Mouse (Mus musculus) liver, embryonic 12.5 days (tissue): Measurements from ENCODE around the gene Sept8. TPM values are rescaled to one million over a fixed set of nuclear protein-coding genes. Genes with fewer than 3 reads are reported as not detected.
"Not testable (repeated sequence)": the region's sequence is repeated elsewhere in the genome, so short reads cannot be mapped to it uniquely, and the experiment has no call there.

Experiments used
- ATAC-seq: fragments of 200-750 bp; cut with Nextera tagmentation; 2 replicates; pipeline ENCODE4 v1.8.0; 2017; ENCODE audit warnings: moderate number of reproducible peaks, mild to moderate bottlenecking, moderate library complexity
- H3K27ac ChIP-seq: fragments of 300-500 bp; sonication (generic); 2 replicates; pipeline ENCODE4 v1.5.1; 2016; ENCODE audit warnings: mild to moderate bottlenecking
- H3K27me3 ChIP-seq: fragments of 300-500 bp; sonication (generic); replicated peaks from 2 replicates; pipeline ENCODE4 v1.6.1; 2016; ENCODE audit warnings: mild to moderate bottlenecking, moderate library complexity
- H3K36me3 ChIP-seq: fragments of 300-500 bp; sonication (generic); 2 replicates; pipeline ENCODE4 v1.6.1; 2016; ENCODE audit warnings: mild to moderate bottlenecking, moderate library complexity
- H3K4me1 ChIP-seq: fragments of 300-500 bp; sonication (generic); 2 replicates; pipeline ENCODE4 v1.6.1; 2016
- H3K4me2 ChIP-seq: fragments of 300-500 bp; sonication (generic); 2 replicates; pipeline ENCODE4 v1.6.1; 2016; ENCODE audit warnings: mild to moderate bottlenecking, moderate library complexity
- H3K4me3 ChIP-seq: fragments of 300-500 bp; sonication (generic); 2 replicates; pipeline ENCODE4 v1.5.1; 2016; ENCODE audit warnings: mild to moderate bottlenecking, moderate library complexity
- H3K9ac ChIP-seq: fragments of 300-500 bp; sonication (generic); 2 replicates; pipeline ENCODE4 v1.6.1; 2016; ENCODE audit warnings: mild to moderate bottlenecking, moderate library complexity
- H3K9me3 ChIP-seq: fragments of 300-500 bp; sonication (generic); replicated peaks from 2 replicates; pipeline ENCODE4 v1.6.1; 2016; ENCODE audit warnings: mild to moderate bottlenecking, moderate library complexity
- WGBS: fragments of 180-500 bp; shearing (Covaris S2); methylation state at CpG from one replicate; pipeline ENCODE4 v1.1.7; 2016; ENCODE audit not compliant: insufficient replicate concordance; 5-methylcytosine and 5-hydroxymethylcytosine counted together
- polyA plus RNA-seq: library from polyadenylated mRNA; unstranded; fragments of >200 nt; fragmentation: Nextera tagmentation; extraction: Ambion mirVana; gene quantifications from 2 replicates; pipeline ENCODE4 v1.2.1, GENCODE M21; 2016

Gene Sept8
- polyA plus RNA-seq, 1 experiment from 2014 or later, result 34.3 TPM

GRCm38 (mm10) chr11:53557992-53558391 lies 38.9 kb downstream of the Sept8 start:
- not testable (repeated sequence) for H3K9me3 ChIP-seq, H3K9ac ChIP-seq, H3K4me2 ChIP-seq, ATAC-seq, H3K27ac ChIP-seq, H3K27me3 ChIP-seq, H3K36me3 ChIP-seq, H3K4me3 ChIP-seq
- peaks cover 17% of the 10 kb centered on the region for H3K4me1 ChIP-seq
- WGBS, result 74% methylated on average over 2 of the region's 3 CpGs

- peaks cover 17% of the 10 kb centered on the region for H3K4me1 ChIP-seq
- WGBS, result 73% methylated on average over 2 of the region's 3 CpGs
- not testable (repeated sequence) for H3K27ac ChIP-seq, H3K9me3 ChIP-seq, H3K27me3 ChIP-seq, H3K4me3 ChIP-seq, H3K36me3 ChIP-seq, H3K4me2 ChIP-seq, ATAC-seq, H3K9ac ChIP-seq
Measured at GRCm38 (mm10) chr11:53559980-53560379, 40.9 kb downstream of the Sept8 start.

GRCm38 (mm10) chr11:53561986-53562385 lies 42.9 kb downstream of the Sept8 start:
- peaks cover 22% of the 10 kb centered on the region for H3K4me1 ChIP-seq
- no peaks in the 10 kb centered on the region for H3K36me3 ChIP-seq
- no peak overlapping the region for H3K27ac ChIP-seq
- no peaks in the 10 kb centered on the region for H3K27me3 ChIP-seq
- H3K4me3 ChIP-seq, result no peak overlapping the region
- H3K4me2 ChIP-seq, result peak overlapping the region; percentile 36
- peak; percentile 80 for ATAC-seq
- 26% methylated on average over 2 of the region's 2 CpGs for WGBS
- H3K9me3 ChIP-seq, result peaks cover 7% of the 10 kb centered on the region; the same call in 1 of the 2 replicates
- H3K9ac ChIP-seq, result no peak overlapping the region

- peaks cover 7% of the 10 kb centered on the region; the same call in 1 of the 2 replicates for H3K9me3 ChIP-seq
- H3K4me3 ChIP-seq, result peak overlapping the region; percentile 80
- peaks cover 26% of the 10 kb centered on the region for H3K4me1 ChIP-seq
- no peaks in the 10 kb centered on the region for H3K27me3 ChIP-seq
- H3K36me3 ChIP-seq, result no peaks in the 10 kb centered on the region
- H3K9ac ChIP-seq, result 0 out of 2 replicates have a peak overlapping the region, but pooled peaks have one; percentile 77
- H3K4me2 ChIP-seq, result peak overlapping the region; percentile 91
- peak overlapping the region; percentile 39; the same call in 1 of the 2 replicates for H3K27ac ChIP-seq
- ATAC-seq, result no peak
- WGBS, result 77% methylated on average over 4 of the region's 4 CpGs
Measured at GRCm38 (mm10) chr11:53566646-53567045, 47.6 kb downstream of the Sept8 start.

GRCm38 (mm10) chr11:53567224-53568014 lies 48.4 kb downstream of the Sept8 start, which contains the start of gene Kif3a:
TSS of gene Kif3a (plus strand) at chr11:53567379.
- peak; percentile 99 for ATAC-seq
- peak within 1 kb of the TSS; percentile 80 for H3K4me3 ChIP-seq

GRCm38 (mm10) chr11:53580562-53580961 lies 61.5 kb downstream of the Sept8 start:
- H3K4me1 ChIP-seq, result 0 out of 2 replicates have a peak, but pooled peaks cover 3% of the 10 kb centered on the region
- no peak overlapping the region for H3K27ac ChIP-seq
- no peak overlapping the region for H3K4me3 ChIP-seq
- H3K9me3 ChIP-seq, result no peaks in the 10 kb centered on the region
- H3K36me3 ChIP-seq, result peaks cover 30% of the 10 kb centered on the region
- H3K4me2 ChIP-seq, result no peak overlapping the region
- no peaks in the 10 kb centered on the region for H3K27me3 ChIP-seq
- no peak for ATAC-seq
- 89% methylated on average over 3 of the region's 3 CpGs for WGBS
- H3K9ac ChIP-seq, result no peak overlapping the region

More at GRCm38 (mm10) chr11:53567224-53568014, 48.4 kb downstream of the Sept8 start, which contains the start of gene Kif3a:
- H3K27me3 ChIP-seq, result no peaks in the 10 kb centered on the region
- 1% methylated on average over 66 of the region's 69 CpGs for WGBS
- peak within 1 kb of the TSS; percentile 46; the same call in 1 of the 2 replicates for H3K27ac ChIP-seq
- H3K9me3 ChIP-seq, result peaks cover 7% of the 10 kb centered on the region; the same call in 1 of the 2 replicates
- peak within 1 kb of the TSS; percentile 91 for H3K4me2 ChIP-seq
- peaks cover 19% of the 10 kb centered on the region for H3K4me1 ChIP-seq
- peak within 1 kb of the TSS; percentile 77 for H3K9ac ChIP-seq
- H3K36me3 ChIP-seq, result no peaks in the 10 kb centered on the region

GRCm38 (mm10) chr11:53583151-53583550 lies 64.1 kb downstream of the Sept8 start:
- no peak overlapping the region for H3K4me3 ChIP-seq
- H3K27me3 ChIP-seq, result no peaks in the 10 kb centered on the region
- H3K36me3 ChIP-seq, result peaks cover 26% of the 10 kb centered on the region
- no peak for ATAC-seq
- WGBS, result 74% methylated on average over 10 of the region's 10 CpGs
- H3K9me3 ChIP-seq, result no peaks in the 10 kb centered on the region
- 0 out of 2 replicates have a peak, but pooled peaks cover 3% of the 10 kb centered on the region for H3K4me1 ChIP-seq
- no peak overlapping the region for H3K27ac ChIP-seq
- H3K4me2 ChIP-seq, result no peak overlapping the region
- no peak overlapping the region for H3K9ac ChIP-seq

- Histone ChIP-seq H3K4me1 (0 out of 2 replicates have a peak, but pooled peaks cover 3% of the 10 kb centered on the region), H3K4me2 (no peak overlapping the region), H3K36me3 (peaks cover 23% of the 10 kb centered on the region), H3K27me3 (no peaks in the 10 kb centered on the region), H3K9ac (no peak overlapping the region), H3K27ac (no peak overlapping the region), H3K9me3 (no peaks in the 10 kb centered on the region), H3K4me3 (no peak overlapping the region)
- WGBS, result 55% methylated on average over 3 of the region's 3 CpGs
- no peak for ATAC-seq
Measured at GRCm38 (mm10) chr11:53584849-53585248, 65.8 kb downstream of the Sept8 start.

- H3K9me3 ChIP-seq, result no peaks in the 10 kb centered on the region
- H3K4me3 ChIP-seq, result no peak overlapping the region
- H3K4me2 ChIP-seq, result no peak overlapping the region
- WGBS, result 82% methylated on average over 6 of the region's 6 CpGs
- no peak overlapping the region for H3K9ac ChIP-seq
- H3K36me3 ChIP-seq, result peaks cover 18% of the 10 kb centered on the region
- 0 out of 2 replicates have a peak, but pooled peaks cover 3% of the 10 kb centered on the region for H3K4me1 ChIP-seq
- no peak overlapping the region for H3K27ac ChIP-seq
- no peak for ATAC-seq
- no peaks in the 10 kb centered on the region for H3K27me3 ChIP-seq
Measured at GRCm38 (mm10) chr11:53585510-53585909, 66.5 kb downstream of the Sept8 start.

- no peak for ATAC-seq
- H3K4me3 ChIP-seq, result no peak overlapping the region
- H3K27me3 ChIP-seq, result no peaks in the 10 kb centered on the region
- H3K27ac ChIP-seq, result no peak overlapping the region
- no peaks in the 10 kb centered on the region for H3K9me3 ChIP-seq
- H3K36me3 ChIP-seq, result peaks cover 12% of the 10 kb centered on the region
- 72% methylated on average over 8 of the region's 8 CpGs for WGBS
- no peak overlapping the region for H3K4me2 ChIP-seq
- no peak overlapping the region for H3K9ac ChIP-seq
- H3K4me1 ChIP-seq, result 0 out of 2 replicates have a peak, but pooled peaks cover 3% of the 10 kb centered on the region
Measured at GRCm38 (mm10) chr11:53588279-53588678, 69.2 kb downstream of the Sept8 start.

- peak overlapping the region; percentile 12; the same call in 1 of the 2 replicates for H3K9ac ChIP-seq
Measured at GRCm38 (mm10) chr11:53590368-53590768, 71.3 kb downstream of the Sept8 start.

GRCm38 (mm10) chr11:53591116-53591515 lies 72.1 kb downstream of the Sept8 start:
- Histone ChIP-seq H3K4me2 (no peak overlapping the region), H3K27me3 (no peaks in the 10 kb centered on the region), H3K36me3 (peaks cover 20% of the 10 kb centered on the region), H3K27ac (no peak overlapping the region), H3K4me1 (no peaks in the 10 kb centered on the region), H3K4me3 (no peak overlapping the region), H3K9me3 (no peaks in the 10 kb centered on the region), H3K9ac (no peak overlapping the region)
- ATAC-seq, result no peak
- WGBS, result 84% methylated on average over 5 of the region's 5 CpGs

More at GRCm38 (mm10) chr11:53590368-53590768, 71.3 kb downstream of the Sept8 start:
- Histone ChIP-seq H3K4me3 (peak overlapping the region; percentile 28), H3K27ac (no peak overlapping the region), H3K4me2 (peak overlapping the region; percentile 53), H3K9me3 (no peaks in the 10 kb centered on the region), H3K27me3 (no peaks in the 10 kb centered on the region), H3K36me3 (peaks cover 17% of the 10 kb centered on the region), H3K4me1 (no peaks in the 10 kb centered on the region)
- 25% methylated on average over 15 of the region's 15 CpGs for WGBS
- ATAC-seq, result no peak
